26 mouse cellular contexts compared by ENCODE assay signal in the genomic region with DNA sequence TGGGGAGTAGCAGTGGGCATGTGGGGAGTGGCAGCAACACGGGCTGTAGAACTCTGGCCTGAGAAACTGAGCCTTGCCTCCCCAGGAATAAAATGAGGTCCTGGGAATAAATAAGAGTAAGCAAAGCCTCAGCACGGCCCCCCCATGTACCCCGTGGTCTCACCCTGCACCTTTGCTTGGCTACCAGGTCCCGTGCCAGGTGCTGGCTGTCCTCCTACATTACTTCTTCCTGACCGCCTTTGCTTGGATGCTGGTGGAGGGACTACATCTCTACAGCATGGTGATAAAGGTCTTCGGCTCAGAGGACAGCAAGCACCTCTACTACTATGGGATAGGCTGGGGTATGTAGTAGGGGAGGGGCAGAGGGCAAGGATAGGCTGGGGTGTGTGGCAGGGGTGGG.
DNase-seq lines count a peak whose midpoint lies in the region; ATAC-seq and TF ChIP-seq lines count a peak whose summit lies in the region.
"Had no signal": no experiment of that assay in that cellular context is flagged by ENCODE, and none has a peak within 500 bp of the region (broad histone marks: within the 10 kb centered on the region; RNA-seq: fewer than 3 reads in every experiment).

No protein-coding gene starts in this region.

- H3K4me2 ChIP-seq in liver, embryonic 12.5 days: peak overlapping the region; percentile 49; the same call in 1 of the 2 replicates
- H3K4me2 ChIP-seq in liver, postnatal 0 days (ENCODE audit: low read depth, low read length): no peak overlapping the region
- no peak overlapping the region for H3K4me2 ChIP-seq in liver, embryonic 15.5 days
- no peak overlapping the region for H3K4me2 ChIP-seq in intestine, embryonic 15.5 days (replicated peaks)
- H3K4me2 ChIP-seq: forebrain, embryonic 13.5 days; heart, embryonic 13.5 days; hindbrain, embryonic 12.5 days; hindbrain, embryonic 15.5 days had no signal

- no peak for TF ChIP-seq CTCF in liver, postnatal 0 days (IDR thresholded peaks at IDR 0.05; ENCODE audit: low read depth)
- no peak for TF ChIP-seq CTCF in bone marrow, adult 2 months (IDR thresholded peaks at IDR 0.05; ENCODE audit: control insufficient read depth, insufficient read depth, low read length)

- peaks cover 48% of the 10 kb centered on the region for H3K4me1 ChIP-seq in liver, embryonic 12.5 days
- H3K4me1 ChIP-seq in liver, postnatal 0 days (ENCODE audit: insufficient read depth): no peaks in the 10 kb centered on the region
- H3K4me1 ChIP-seq in bone marrow, adult 2 months (ENCODE audit: control insufficient read depth, insufficient read depth, low read length): peaks cover 3% of the 10 kb centered on the region; the same call in 1 of the 2 replicates
- H3K4me1 ChIP-seq in liver, embryonic 15.5 days (replicated peaks): peaks cover 37% of the 10 kb centered on the region
- H3K4me1 ChIP-seq in intestine, embryonic 15.5 days (replicated peaks): no peaks in the 10 kb centered on the region

- no peak for TF ChIP-seq POLR2A in bone marrow, adult 2 months (IDR thresholded peaks at IDR 0.05; ENCODE audit: borderline replicate concordance, control insufficient read depth, low read depth, low read length)

- H3K27ac ChIP-seq in liver, embryonic 12.5 days: no peak overlapping the region
- no peak overlapping the region for H3K27ac ChIP-seq in liver, postnatal 0 days (ENCODE audit: low read depth)
- H3K27ac ChIP-seq in bone marrow, adult 2 months (ENCODE audit: control insufficient read depth, insufficient read depth, low read depth, low read length, poor library complexity): peak overlapping the region; percentile 24; the same call in 1 of the 2 replicates
- no peak overlapping the region for H3K27ac ChIP-seq in liver, embryonic 15.5 days (replicated peaks)
- H3K27ac ChIP-seq in intestine, embryonic 15.5 days: no peak overlapping the region
- H3K27ac ChIP-seq: forebrain, embryonic 10.5 days; forebrain, embryonic 13.5 days; heart, adult 2 months; heart, embryonic 10.5 days; heart, embryonic 13.5 days; hindbrain, embryonic 12.5 days; hindbrain, embryonic 15.5 days had no signal

- WGBS in liver, embryonic 12.5 days (ENCODE audit: insufficient replicate concordance): 65% methylated on average over 6 of the region's 6 CpGs
- WGBS in liver, postnatal 0 days (ENCODE audit: insufficient replicate concordance): 81% methylated on average over 6 of the region's 6 CpGs
- WGBS in bone marrow, adult 2 months: 84% methylated on average over 6 of the region's 6 CpGs
- WGBS in liver, embryonic 15.5 days (ENCODE audit: insufficient replicate concordance): 69% methylated on average over 6 of the region's 6 CpGs
- 89% methylated on average over 6 of the region's 6 CpGs for WGBS in intestine, embryonic 15.5 days

- H3K36me3 ChIP-seq in liver, embryonic 12.5 days: no peaks in the 10 kb centered on the region
- no peaks in the 10 kb centered on the region for H3K36me3 ChIP-seq in liver, postnatal 0 days (replicated peaks; ENCODE audit: insufficient read depth, low read length)
- H3K36me3 ChIP-seq in liver, embryonic 15.5 days (replicated peaks): no peaks in the 10 kb centered on the region
- no peaks in the 10 kb centered on the region for H3K36me3 ChIP-seq in intestine, embryonic 15.5 days
- H3K36me3 ChIP-seq: forebrain, embryonic 10.5 days; G1E; heart, embryonic 10.5 days; heart, embryonic 13.5 days; hindbrain, embryonic 12.5 days; hindbrain, embryonic 15.5 days had no signal

- TF ChIP-seq EP300 in liver, postnatal 0 days (IDR thresholded peaks at IDR 0.05; ENCODE audit: low read depth): no peak

- H3K27me3 ChIP-seq in liver, embryonic 12.5 days (replicated peaks): no peaks in the 10 kb centered on the region; the same call in 1 of the 2 replicates
- H3K27me3 ChIP-seq in liver, postnatal 0 days (ENCODE audit: insufficient read depth, low read length): no peaks in the 10 kb centered on the region
- no peaks in the 10 kb centered on the region for H3K27me3 ChIP-seq in liver, embryonic 15.5 days
- 0 out of 2 replicates have a peak, but pooled peaks cover 5% of the 10 kb centered on the region for H3K27me3 ChIP-seq in intestine, embryonic 15.5 days (replicated peaks)

- no peak overlapping the region for H3K4me3 ChIP-seq in liver, embryonic 12.5 days
- H3K4me3 ChIP-seq in liver, postnatal 0 days (ENCODE audit: low read depth, low read length): no peak overlapping the region
- no peak overlapping the region for H3K4me3 ChIP-seq in bone marrow, adult 2 months (replicated peaks; ENCODE audit: control insufficient read depth, low read depth, low read length)
- no peak overlapping the region for H3K4me3 ChIP-seq in liver, embryonic 15.5 days (replicated peaks)
- H3K4me3 ChIP-seq in intestine, embryonic 15.5 days (replicated peaks): no peak overlapping the region
- H3K4me3 ChIP-seq: forebrain, embryonic 10.5 days; forebrain, embryonic 13.5 days; heart, adult 2 months; heart, embryonic 10.5 days; heart, embryonic 13.5 days; hindbrain, embryonic 12.5 days; hindbrain, embryonic 15.5 days had no signal

- no peaks in the 10 kb centered on the region for H3K9me3 ChIP-seq in liver, embryonic 12.5 days (replicated peaks)
- no peaks in the 10 kb centered on the region for H3K9me3 ChIP-seq in liver, postnatal 0 days (ENCODE audit: low read length)
- no peaks in the 10 kb centered on the region for H3K9me3 ChIP-seq in liver, embryonic 15.5 days (replicated peaks)
- no peaks in the 10 kb centered on the region for H3K9me3 ChIP-seq in intestine, embryonic 15.5 days
- H3K9me3 ChIP-seq: forebrain, embryonic 10.5 days; forebrain, embryonic 13.5 days; heart, embryonic 10.5 days; heart, embryonic 13.5 days; hindbrain, embryonic 12.5 days; hindbrain, embryonic 15.5 days had no signal

- H3K9ac ChIP-seq in liver, embryonic 12.5 days: no peak overlapping the region
- no peak overlapping the region for H3K9ac ChIP-seq in liver, postnatal 0 days (replicated peaks)
- no peak overlapping the region for H3K9ac ChIP-seq in liver, embryonic 15.5 days
- H3K9ac ChIP-seq in intestine, embryonic 15.5 days: no peak overlapping the region
- H3K9ac ChIP-seq: forebrain, embryonic 13.5 days; heart, embryonic 13.5 days; hindbrain, embryonic 12.5 days; hindbrain, embryonic 15.5 days had no signal

- peak; percentile 48 for ATAC-seq in liver, embryonic 12.5 days
- no peak for ATAC-seq in liver, postnatal 0 days
- ATAC-seq in liver, embryonic 15.5 days (ENCODE audit: insufficient read depth): 0 out of 2 replicates have a peak, but pooled peaks have one; percentile 27
- no peak for ATAC-seq in intestine, embryonic 15.5 days
- ATAC-seq: activated CD4-positive, CD25-positive, alpha-beta regulatory T cell, adult 4 months; forebrain, embryonic 13.5 days; forebrain, embryonic 16.5 days had no signal

- peak; percentile 46 to 60 for DNase-seq in cerebellum, postnatal 14 days
- no peak for DNase-seq in cerebellum, adult 18-20 months
- DNase-seq in liver, postnatal 0 days: no peak
- no peak for DNase-seq in Muller cell, postnatal 12 days (ENCODE audit: inconsistent ontology term)
- DNase-seq: adrenal gland, adult 8-10 months; adrenal gland, postnatal 25 days; B cell, adult 2 months; cerebellum, adult 2 months; gastrocnemius, postnatal 10 days; gastrocnemius, postnatal 36 days; heart, adult 2 months; heart, postnatal 14 days; heart, postnatal 4 days had no signal

Comparison
In these comparisons a context has a peak if more than half of its experiments do, and no peak if none do; other contexts are left out.
1. DNase-seq: peak in cerebellum, postnatal 14 days (2 of 2); none in cerebellum, adult 18-20 months (0 of 2), liver, postnatal 0 days (single experiment) and Muller cell, postnatal 12 days (single experiment).
2. ATAC-seq: peak in liver, embryonic 12.5 days (single experiment) and liver, embryonic 15.5 days (single experiment); none in liver, postnatal 0 days (single experiment) and intestine, embryonic 15.5 days (single experiment).